In the genomic region with DNA sequence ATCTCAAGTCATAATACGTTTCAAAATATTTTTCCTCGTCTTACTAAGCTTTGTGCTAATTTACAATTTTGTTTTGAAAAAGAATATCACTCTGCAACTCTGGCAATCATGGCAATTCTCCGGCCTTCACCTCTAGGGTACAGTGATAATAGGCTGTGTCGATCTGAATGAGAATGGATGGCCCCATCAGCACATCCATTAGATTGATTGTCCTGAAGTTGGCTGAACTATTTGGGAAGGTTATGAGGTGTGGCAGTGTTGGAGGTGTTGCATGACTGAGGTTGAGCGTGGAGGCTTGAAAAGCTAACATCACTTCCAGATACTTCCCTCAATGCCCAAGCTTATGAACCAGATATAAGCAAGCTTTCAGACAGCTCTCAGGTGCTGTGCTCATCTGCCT, we compare ENCODE assay signal across 27 mouse cellular contexts.
DNase-seq lines count a peak whose midpoint lies in the region; ATAC-seq lines count a peak whose summit lies in the region.
"Had no signal": no experiment of that assay in that cellular context is flagged by ENCODE, and none has a peak within 500 bp of the region (broad histone marks: within the 10 kb centered on the region; RNA-seq: fewer than 3 reads in every experiment).

No protein-coding gene starts in this region.

- H3K36me3 ChIP-seq in midbrain, embryonic 11.5 days (ENCODE audit: control insufficient read depth, insufficient read depth, low read length), result no peaks in the 10 kb centered on the region
- no peaks in the 10 kb centered on the region for H3K36me3 ChIP-seq in midbrain, embryonic 16.5 days (ENCODE audit: control insufficient read depth, insufficient read depth, low read length)
- no peaks in the 10 kb centered on the region for H3K36me3 ChIP-seq in kidney, embryonic 16.5 days (ENCODE audit: insufficient read depth, low read length)
- H3K36me3 ChIP-seq: embryonic facial prominence, embryonic 13.5 days; embryonic facial prominence, embryonic 15.5 days; forebrain, embryonic 10.5 days; forebrain, embryonic 12.5 days; G1E had no signal

- no peak for ATAC-seq in midbrain, embryonic 11.5 days (ENCODE audit: low FRiP score)
- no peak for ATAC-seq in midbrain, embryonic 16.5 days
- ATAC-seq in kidney, embryonic 16.5 days (ENCODE audit: low FRiP score, low TSS enrichment), result no peak
- ATAC-seq: CD4-positive, CD25-positive, alpha-beta regulatory T cell, adult 4 months; forebrain, embryonic 14.5 days; forebrain, embryonic 16.5 days; Patski had no signal

- no peak overlapping the region for H3K9ac ChIP-seq in midbrain, embryonic 11.5 days (ENCODE audit: low read length)
- H3K9ac ChIP-seq in midbrain, embryonic 16.5 days (ENCODE audit: low read depth, low read length), result no peak overlapping the region
- no peak overlapping the region for H3K9ac ChIP-seq in kidney, embryonic 16.5 days (replicated peaks; ENCODE audit: low read length)
- H3K9ac ChIP-seq: embryonic facial prominence, embryonic 13.5 days; embryonic facial prominence, embryonic 15.5 days; forebrain, embryonic 12.5 days had no signal

- H3K9me3 ChIP-seq in midbrain, embryonic 11.5 days (ENCODE audit: control insufficient read depth, low read length), result no peaks in the 10 kb centered on the region
- H3K9me3 ChIP-seq in midbrain, embryonic 16.5 days (replicated peaks; ENCODE audit: control insufficient read depth, low read length, poor library complexity, severe bottlenecking), result no peaks in the 10 kb centered on the region
- no peaks in the 10 kb centered on the region for H3K9me3 ChIP-seq in kidney, embryonic 16.5 days (ENCODE audit: low read length)
- H3K9me3 ChIP-seq: embryonic facial prominence, embryonic 13.5 days; embryonic facial prominence, embryonic 15.5 days; forebrain, embryonic 10.5 days; forebrain, embryonic 12.5 days; G1E had no signal

- peak; percentile 37 for DNase-seq in midbrain, embryonic 11.5 days (ENCODE audit: low spot score, missing footprints)
- DNase-seq in R1 (ENCODE audit: low read depth, low spot score), result peak; percentile 52
- DNase-seq in frontal cortex, postnatal 36 days (ENCODE audit: low spot score in 2 of 2), result no peak
- DNase-seq: adrenal gland, adult 2 months; adrenal gland, postnatal 10 days; adrenal gland, postnatal 25 days; B cell, adult 2 months; cerebellum, adult 11 months; cerebellum, adult 18-20 months; cerebellum, adult 8-10 months; cerebellum, adult 9-11 months; cerebellum, postnatal 14 days; cerebellum, postnatal 36 days; embryo, embryonic 11 days had no signal

- H3K27ac ChIP-seq in midbrain, embryonic 11.5 days (ENCODE audit: low read depth, low read length), result no peak overlapping the region
- no peak overlapping the region for H3K27ac ChIP-seq in midbrain, embryonic 16.5 days (ENCODE audit: low read length)
- H3K27ac ChIP-seq in kidney, embryonic 16.5 days (ENCODE audit: low read length), result no peak overlapping the region
- H3K27ac ChIP-seq: embryonic facial prominence, embryonic 13.5 days; embryonic facial prominence, embryonic 15.5 days; forebrain, embryonic 10.5 days; forebrain, embryonic 12.5 days had no signal

- H3K4me3 ChIP-seq in midbrain, embryonic 11.5 days (ENCODE audit: low read depth, low read length), result no peak overlapping the region
- no peak overlapping the region for H3K4me3 ChIP-seq in midbrain, embryonic 16.5 days (ENCODE audit: low read depth, low read length)
- H3K4me3 ChIP-seq in kidney, embryonic 16.5 days (ENCODE audit: low read length), result no peak overlapping the region
- H3K4me3 ChIP-seq: embryonic facial prominence, embryonic 13.5 days; embryonic facial prominence, embryonic 15.5 days; erythroblast, embryonic 14.5 days; forebrain, embryonic 10.5 days; forebrain, embryonic 12.5 days had no signal

- H3K4me1 ChIP-seq in midbrain, embryonic 11.5 days (ENCODE audit: control insufficient read depth, insufficient read depth, low read length), result no peaks in the 10 kb centered on the region
- no peaks in the 10 kb centered on the region for H3K4me1 ChIP-seq in midbrain, embryonic 16.5 days (ENCODE audit: control insufficient read depth, insufficient read depth, low read length)
- H3K4me1 ChIP-seq in kidney, embryonic 16.5 days (ENCODE audit: insufficient read depth, low read length), result no peaks in the 10 kb centered on the region
- H3K4me1 ChIP-seq: embryonic facial prominence, embryonic 13.5 days; embryonic facial prominence, embryonic 15.5 days; forebrain, embryonic 10.5 days; forebrain, embryonic 12.5 days had no signal

- no peaks in the 10 kb centered on the region for H3K27me3 ChIP-seq in midbrain, embryonic 11.5 days (ENCODE audit: control insufficient read depth, insufficient read depth, low read length)
- H3K27me3 ChIP-seq in midbrain, embryonic 16.5 days (ENCODE audit: control insufficient read depth, insufficient read depth, low read depth, low read length), result no peaks in the 10 kb centered on the region
- H3K27me3 ChIP-seq in kidney, embryonic 16.5 days (ENCODE audit: insufficient read depth, low read length), result no peaks in the 10 kb centered on the region
- H3K27me3 ChIP-seq: CH12.LX; embryonic facial prominence, embryonic 13.5 days; embryonic facial prominence, embryonic 15.5 days; forebrain, embryonic 12.5 days; Patski had no signal

- H3K4me2 ChIP-seq in midbrain, embryonic 11.5 days, result no peak overlapping the region
- H3K4me2 ChIP-seq in midbrain, embryonic 16.5 days (ENCODE audit: low read length), result no peak overlapping the region
- H3K4me2 ChIP-seq in kidney, embryonic 16.5 days (replicated peaks; ENCODE audit: low read depth, low read length), result no peak overlapping the region
- H3K4me2 ChIP-seq: embryonic facial prominence, embryonic 13.5 days; embryonic facial prominence, embryonic 15.5 days; forebrain, embryonic 12.5 days had no signal

- WGBS in midbrain, embryonic 11.5 days, result 88% methylated on average over 5 of the region's 5 CpGs
- 88% methylated on average over 5 of the region's 5 CpGs for whole genome bisulfite sequencing in midbrain, embryonic 16.5 days
- 81% methylated on average over 5 of the region's 5 CpGs for WGBS in kidney, embryonic 16.5 days

Comparison
In these comparisons a context has a peak if more than half of its experiments do, and no peak if none do; other contexts are left out.
1. DNase-seq: peak in midbrain, embryonic 11.5 days (single experiment) and R1 (single experiment); none in frontal cortex, postnatal 36 days (0 of 2).